ENCODE assay signal across 22 mouse cellular contexts in the genomic region with DNA sequence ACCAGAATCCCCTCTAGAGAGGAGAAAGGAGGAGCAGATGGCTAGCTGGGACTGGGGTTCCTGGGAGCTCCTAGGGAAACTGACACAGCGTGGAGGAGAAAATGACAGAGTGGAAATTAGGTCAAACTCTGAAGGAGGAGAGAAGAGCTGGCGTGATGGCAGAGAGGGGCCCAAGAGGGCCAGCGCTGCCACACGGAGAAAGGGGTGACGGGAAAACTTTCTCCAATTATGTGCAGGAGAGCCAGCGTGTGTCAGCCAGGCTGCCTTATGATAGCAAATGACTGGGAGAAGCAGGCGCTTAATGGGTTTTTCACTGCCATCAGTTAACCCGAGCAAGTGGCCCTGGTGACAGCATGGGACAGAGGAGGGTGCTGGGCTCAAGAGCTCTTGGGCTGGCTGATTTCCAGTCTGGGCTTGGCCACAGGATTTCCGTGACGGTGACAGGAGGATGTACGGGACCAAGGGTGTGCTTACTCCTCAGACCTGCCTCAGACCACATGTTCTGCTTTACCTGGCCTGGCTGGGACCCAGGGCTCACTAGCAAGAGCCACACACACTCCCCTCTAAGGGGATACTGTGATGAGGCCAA.
DNase-seq lines count a peak whose midpoint lies in the region; ATAC-seq and TF ChIP-seq lines count a peak whose summit lies in the region.
"Had no signal": no experiment of that assay in that cellular context is flagged by ENCODE, and none has a peak within 500 bp of the region (broad histone marks: within the 10 kb centered on the region; RNA-seq: fewer than 3 reads in every experiment).

No protein-coding gene starts in this region.

- H3K27me3 ChIP-seq in hindbrain, embryonic 16.5 days (replicated peaks; ENCODE audit: control insufficient read depth, insufficient read depth, low read length): no peaks in the 10 kb centered on the region
- H3K27me3 ChIP-seq: embryonic facial prominence, embryonic 13.5 days; heart, embryonic 12.5 days; stomach, embryonic 15.5 days had no signal

- peaks cover 2% of the 10 kb centered on the region; the same call in 1 of the 2 replicates for H3K4me1 ChIP-seq in hindbrain, embryonic 16.5 days (ENCODE audit: control insufficient read depth, insufficient read depth, low read depth, low read length)
- H3K4me1 ChIP-seq: embryonic facial prominence, embryonic 13.5 days; heart, embryonic 12.5 days; stomach, embryonic 15.5 days had no signal

- H3K4me3 ChIP-seq in hindbrain, embryonic 16.5 days (ENCODE audit: low read length): no peak overlapping the region
- H3K4me3 ChIP-seq: embryonic facial prominence, embryonic 13.5 days; heart, embryonic 12.5 days; left cerebral cortex, adult 2 months; limb, embryonic 10.5 days; stomach, embryonic 15.5 days had no signal

- 0 out of 2 replicates have a peak, but pooled peaks have one; percentile 24 for ATAC-seq in hindbrain, embryonic 16.5 days
- ATAC-seq: forebrain, embryonic 16.5 days; liver, postnatal 0 days had no signal

- no peak overlapping the region for H3K9ac ChIP-seq in hindbrain, embryonic 16.5 days (ENCODE audit: low read depth, low read length)
- H3K9ac ChIP-seq: embryonic facial prominence, embryonic 13.5 days; heart, embryonic 12.5 days; liver, postnatal 0 days; stomach, embryonic 15.5 days had no signal

- DNase-seq in lung, postnatal 14 days: peak; percentile 10
- DNase-seq in lung, postnatal 25 days (ENCODE audit: low spot score): no peak
- DNase-seq in brain, embryonic 14.5 days (ENCODE audit: low read depth): peak; percentile 37
- DNase-seq in cerebellum, postnatal 10 days: peak; percentile 52 to 53
- no peak for DNase-seq in adrenal gland, adult 18-20 months (ENCODE audit: low spot score in 2 of 2)
- DNase-seq in embryo, embryonic 11 days: no peak
- no peak for DNase-seq in embryo, embryonic 10 days (ENCODE audit: low spot score)
- DNase-seq: adrenal gland, adult 8-10 months; kidney, adult 8-10 months; kidney, postnatal 14 days; liver, postnatal 0 days; lung, postnatal 10 days; right cerebral cortex, postnatal 25 days; thymus, adult 18-20 months; thymus, postnatal 4 days had no signal

- no peaks in the 10 kb centered on the region for H3K36me3 ChIP-seq in hindbrain, embryonic 16.5 days (ENCODE audit: control insufficient read depth, insufficient read depth, low read length)
- H3K36me3 ChIP-seq: embryonic facial prominence, embryonic 13.5 days; heart, embryonic 12.5 days; limb, embryonic 10.5 days; stomach, embryonic 15.5 days had no signal

- WGBS in hindbrain, embryonic 16.5 days: 57% methylated on average over 11 of the region's 11 CpGs

- no peak for TF ChIP-seq POLR2A in brain, embryonic 14.5 days (IDR thresholded peaks at IDR 0.05; ENCODE audit: borderline replicate concordance, extremely low read depth, insufficient read depth, insufficient read length, poor library complexity, severe bottlenecking)

- no peak overlapping the region for H3K4me2 ChIP-seq in hindbrain, embryonic 16.5 days (ENCODE audit: low read length)
- H3K4me2 ChIP-seq: embryonic facial prominence, embryonic 13.5 days; heart, embryonic 12.5 days; stomach, embryonic 15.5 days had no signal

- H3K9me3 ChIP-seq in hindbrain, embryonic 16.5 days (ENCODE audit: control insufficient read depth, low read length): no peaks in the 10 kb centered on the region
- H3K9me3 ChIP-seq: embryonic facial prominence, embryonic 13.5 days; heart, embryonic 12.5 days; limb, embryonic 10.5 days; stomach, embryonic 15.5 days had no signal

- H3K27ac ChIP-seq in hindbrain, embryonic 16.5 days (ENCODE audit: low read depth, low read length): no peak overlapping the region
- H3K27ac ChIP-seq: embryonic facial prominence, embryonic 13.5 days; left cerebral cortex, adult 2 months; limb, embryonic 10.5 days; stomach, embryonic 15.5 days had no signal

- TF ChIP-seq CTCF in brain, embryonic 14.5 days (IDR thresholded peaks at IDR 0.05; ENCODE audit: borderline replicate concordance, extremely low read depth, insufficient read depth, insufficient read length): no peak

Comparison
In these comparisons a context has a peak if more than half of its experiments do, and no peak if none do; other contexts are left out.
1. DNase-seq: peak in lung, postnatal 14 days (single experiment), brain, embryonic 14.5 days (single experiment) and cerebellum, postnatal 10 days (2 of 2); none in lung, postnatal 25 days (single experiment), adrenal gland, adult 18-20 months (0 of 2), embryo, embryonic 11 days (single experiment) and embryo, embryonic 10 days (single experiment).